Mouse (Mus musculus): ENCODE measurements around the gene Igsf8. TPM values are rescaled to one million over a fixed set of nuclear protein-coding genes. Genes with fewer than 3 reads are reported as not detected.

Igsf8 gene
- 90.3 and 112 TPM in 2 replicates for polyA plus RNA-seq (2015; fragmentation: Nextera tagmentation; extraction: Ambion mirVana)

GRCm38 (mm10) chr1:172261477-172262078 is at the start of gene Igsf8:
Igsf8 (plus strand) TSS chr1:172261641.
- peak within 1 kb of the TSS; percentile 79 for H3K27ac ChIP-seq
- peaks cover 4% of the 10 kb centered on the region; the same call in 1 of the 2 replicates for H3K9me3 ChIP-seq
- WGBS, result 11% methylated on average over 8 of the region's 8 CpGs
- no peaks in the 10 kb centered on the region for H3K27me3 ChIP-seq
- H3K4me2 ChIP-seq (replicated peaks), result peak within 1 kb of the TSS; percentile 28; the same call in 1 of the 2 replicates
- no peaks in the 10 kb centered on the region for H3K36me3 ChIP-seq
- no peak within 1 kb of the TSS for H3K9ac ChIP-seq (replicated peaks)
- 0 out of 2 replicates have a peak, but pooled peaks have one; percentile 60 for ATAC-seq
- H3K4me3 ChIP-seq (replicated peaks), result no peak within 1 kb of the TSS
- H3K4me1 ChIP-seq (replicated peaks), result peaks cover 11% of the 10 kb centered on the region

DNA sequence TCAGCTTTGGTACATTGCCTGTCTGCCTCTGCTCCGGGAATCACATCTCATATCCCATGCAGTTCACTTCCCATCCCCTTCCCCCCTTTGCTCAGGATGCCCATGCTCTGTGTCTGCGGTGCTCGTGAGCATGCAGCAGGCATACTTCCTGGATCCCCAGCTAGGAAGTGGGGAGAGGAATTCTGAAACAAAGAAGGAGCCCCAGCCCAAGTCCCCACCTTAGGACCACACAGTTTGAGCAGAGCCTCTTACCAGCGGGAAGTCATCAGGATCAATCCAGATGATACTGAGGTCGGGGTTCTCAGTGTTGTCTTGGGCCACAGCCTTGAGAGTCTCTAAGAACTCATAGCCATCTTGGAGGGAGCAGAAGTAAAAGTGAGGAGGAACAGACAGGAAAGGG is 48.7 kb upstream of the Igsf8 start:
- no peak for ATAC-seq
- 56% methylated on average over 5 of the region's 5 CpGs for WGBS
- H3K4me3 ChIP-seq (replicated peaks), result no peak overlapping the region
- 0 out of 2 replicates have a peak overlapping the region, but pooled peaks have one; percentile 19 for H3K27ac ChIP-seq
- no peak overlapping the region for H3K4me2 ChIP-seq (replicated peaks)
- no peaks in the 10 kb centered on the region for H3K36me3 ChIP-seq
- peaks cover 29% of the 10 kb centered on the region for H3K4me1 ChIP-seq (replicated peaks)
- H3K9me3 ChIP-seq, result no peaks in the 10 kb centered on the region
- H3K9ac ChIP-seq (replicated peaks), result 0 out of 2 replicates have a peak overlapping the region, but pooled peaks have one; percentile 4
- H3K27me3 ChIP-seq, result no peaks in the 10 kb centered on the region

GRCm38 (mm10) chr1:172213771-172214170 is 47.7 kb upstream of the Igsf8 start:
- no peaks in the 10 kb centered on the region for H3K27me3 ChIP-seq
- H3K36me3 ChIP-seq, result no peaks in the 10 kb centered on the region
- peaks cover 32% of the 10 kb centered on the region for H3K4me1 ChIP-seq (replicated peaks)
- H3K9ac ChIP-seq (replicated peaks), result no peak overlapping the region
- peak overlapping the region; percentile 25 for H3K27ac ChIP-seq
- ATAC-seq, result peak; percentile 37
- H3K4me3 ChIP-seq (replicated peaks), result no peak overlapping the region
- 43% methylated on average over 4 of the region's 4 CpGs for WGBS
- no peak overlapping the region for H3K4me2 ChIP-seq (replicated peaks)
- no peaks in the 10 kb centered on the region for H3K9me3 ChIP-seq

DNA sequence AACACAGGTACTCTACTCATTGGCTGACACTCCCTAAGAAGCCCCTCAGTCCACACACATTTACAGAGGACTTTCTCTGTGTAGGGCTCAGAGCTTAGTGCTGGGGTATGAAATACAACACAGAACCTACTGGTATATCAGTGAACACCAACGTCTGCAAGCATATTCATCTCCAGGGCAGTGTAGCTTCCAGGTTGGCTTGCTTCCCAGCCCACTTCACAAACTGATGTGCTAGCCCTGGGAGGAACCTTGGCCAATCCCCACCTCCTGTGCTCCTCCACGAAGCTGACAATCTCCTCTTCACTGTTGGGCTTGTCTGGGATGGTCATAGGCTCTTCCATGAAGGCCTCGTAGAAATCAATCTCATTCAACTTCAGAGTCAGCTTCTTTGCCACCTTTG is 46.7 kb upstream of the Igsf8 start:
- Histone ChIP-seq H3K27ac (no peak overlapping the region), H3K9me3 (no peaks in the 10 kb centered on the region), H3K4me1 (replicated peaks) (peaks cover 41% of the 10 kb centered on the region), H3K27me3 (no peaks in the 10 kb centered on the region), H3K4me2 (replicated peaks) (no peak overlapping the region), H3K4me3 (replicated peaks) (no peak overlapping the region), H3K36me3 (no peaks in the 10 kb centered on the region), H3K9ac (replicated peaks) (no peak overlapping the region)
- whole genome bisulfite sequencing, result 79% methylated on average over 3 of the region's 3 CpGs
- ATAC-seq, result no peak

GRCm38 (mm10) chr1:172217148-172217547 is 44.3 kb upstream of the Igsf8 start:
- Histone ChIP-seq H3K4me3 (replicated peaks) (no peak overlapping the region), H3K9me3 (no peaks in the 10 kb centered on the region), H3K36me3 (no peaks in the 10 kb centered on the region), H3K4me1 (replicated peaks) (peaks cover 65% of the 10 kb centered on the region), H3K9ac (replicated peaks) (0 out of 2 replicates have a peak overlapping the region, but pooled peaks have one; percentile 33), H3K4me2 (replicated peaks) (peak overlapping the region; percentile 25; the same call in 1 of the 2 replicates), H3K27ac (peak overlapping the region; percentile 7; the same call in 1 of the 2 replicates), H3K27me3 (no peaks in the 10 kb centered on the region)
- WGBS, result 0% methylated on average over 5 of the region's 5 CpGs
- peak; percentile 29 for ATAC-seq

DNA sequence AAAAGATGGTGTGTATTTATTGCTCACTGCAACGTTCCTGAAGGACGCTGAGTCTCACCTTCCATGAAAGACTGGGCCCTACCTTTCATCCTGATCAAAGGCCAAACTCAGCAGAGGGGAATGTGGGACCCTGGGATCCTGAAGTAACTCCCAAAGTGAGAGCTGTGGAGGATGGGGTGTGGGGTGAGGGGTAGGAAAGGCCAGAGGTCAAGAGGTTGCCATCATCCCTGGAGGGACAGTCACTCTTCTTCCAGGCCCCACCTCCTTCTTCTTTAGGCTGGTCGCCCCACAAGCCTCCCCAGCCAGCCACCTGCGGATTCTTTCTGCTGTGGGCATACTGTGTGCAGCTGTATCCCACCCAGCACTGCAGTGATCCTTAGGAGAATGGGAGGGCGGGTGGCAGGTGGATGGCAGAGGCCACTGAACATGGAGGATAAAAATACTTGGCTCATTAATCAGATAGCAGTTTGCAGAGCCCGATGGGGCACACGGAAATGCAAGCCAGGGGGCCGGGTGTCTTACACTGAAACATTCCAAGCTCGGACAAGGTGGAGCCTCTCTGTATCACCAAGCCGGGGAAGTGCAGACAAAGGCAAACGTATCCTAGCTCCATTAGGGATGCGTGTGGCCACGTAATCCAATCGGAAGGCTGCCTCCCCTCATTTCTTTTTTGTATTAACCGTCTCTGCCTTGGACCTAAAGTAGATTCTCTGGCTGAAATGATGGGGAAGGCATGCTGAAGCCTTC is 43.1 kb upstream of the Igsf8 start:
- no peaks in the 10 kb centered on the region for H3K27me3 ChIP-seq
- ATAC-seq, result no peak
- no peak overlapping the region for H3K4me2 ChIP-seq (replicated peaks)
- H3K27ac ChIP-seq, result no peak overlapping the region
- H3K4me1 ChIP-seq (replicated peaks), result peaks cover 55% of the 10 kb centered on the region
- no peak overlapping the region for H3K4me3 ChIP-seq (replicated peaks)
- 47% methylated on average over 15 of the region's 15 CpGs for WGBS
- H3K9me3 ChIP-seq, result no peaks in the 10 kb centered on the region
- no peaks in the 10 kb centered on the region for H3K36me3 ChIP-seq
- H3K9ac ChIP-seq (replicated peaks), result no peak overlapping the region

DNA sequence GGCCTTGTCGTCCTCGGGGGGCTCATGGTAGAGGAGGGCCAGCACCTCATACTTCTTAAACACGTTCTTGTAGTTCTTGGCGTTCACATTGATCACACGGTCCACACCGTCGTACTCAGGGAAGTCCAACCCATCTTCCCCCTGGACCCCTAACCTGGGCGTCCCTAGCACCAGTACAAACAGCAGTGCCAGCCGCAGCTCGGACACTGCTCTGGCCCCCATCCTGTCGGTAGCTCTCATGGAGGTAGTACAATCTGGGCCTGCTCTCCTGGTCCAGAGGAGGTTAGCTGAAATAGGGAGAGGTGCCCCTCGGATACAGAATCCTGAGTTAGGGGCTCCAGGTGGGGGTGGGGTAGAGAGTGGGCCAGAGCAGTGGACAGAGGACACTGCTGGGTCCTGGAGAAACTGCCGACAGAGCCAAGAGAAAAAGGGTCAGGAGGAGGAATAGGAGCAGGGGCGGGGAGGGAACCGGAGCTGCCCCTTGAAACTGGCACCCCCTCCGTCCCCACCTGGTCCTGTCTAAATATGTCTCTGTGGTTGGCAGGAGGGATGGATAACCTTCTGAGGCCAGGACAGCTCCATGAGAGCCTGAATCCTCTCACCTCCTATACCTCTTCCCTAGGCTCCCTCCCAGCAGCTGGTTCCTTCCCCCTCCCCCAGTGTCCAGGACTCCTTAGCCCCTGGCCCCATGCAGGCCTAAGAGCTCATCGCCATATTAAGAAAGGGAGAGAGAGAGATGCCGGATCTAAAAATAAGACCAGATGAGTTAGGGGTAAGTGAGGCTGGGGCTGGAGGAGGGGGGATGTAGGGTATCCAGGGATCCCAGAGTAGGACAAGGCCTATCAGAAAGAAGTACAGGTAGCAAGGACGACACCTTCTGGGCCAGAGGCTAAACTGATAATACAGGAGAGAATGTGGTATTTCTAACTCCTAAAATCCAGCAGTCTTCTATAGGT is 41.7 kb upstream of the Igsf8 start, which contains the start of gene Casq1:
Casq1 (minus strand) TSS at position 418 of the 956 bp plus-strand sequence.
- no peak within 1 kb of the TSS for H3K9ac ChIP-seq (replicated peaks)
- no peak for ATAC-seq

DNA sequence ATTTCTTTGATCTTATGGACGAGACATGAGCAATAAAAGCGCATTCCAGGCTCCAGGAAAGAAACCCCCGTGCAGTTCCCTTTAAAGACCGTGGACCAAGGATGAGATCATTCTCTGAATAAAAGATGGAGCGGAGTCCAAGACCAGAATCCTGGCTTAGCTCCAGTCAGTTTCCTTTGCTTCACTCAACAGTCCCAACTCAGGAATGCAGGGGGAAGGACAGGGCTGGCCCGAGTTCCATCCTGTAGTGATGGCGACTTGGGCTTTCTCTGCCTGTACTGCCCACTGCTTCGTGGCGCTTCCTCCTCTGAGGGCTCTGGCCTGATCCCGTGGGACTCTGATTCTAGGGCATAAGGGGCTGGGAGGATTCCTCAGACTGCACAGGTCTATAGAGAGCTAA is 41.0 kb upstream of the Igsf8 start:
- Histone ChIP-seq H3K27me3 (no peaks in the 10 kb centered on the region), H3K9me3 (no peaks in the 10 kb centered on the region), H3K4me2 (replicated peaks) (no peak overlapping the region), H3K9ac (replicated peaks) (no peak overlapping the region), H3K4me3 (replicated peaks) (no peak overlapping the region), H3K36me3 (no peaks in the 10 kb centered on the region), H3K27ac (peak overlapping the region; percentile 53; the same call in 1 of the 2 replicates), H3K4me1 (replicated peaks) (peaks cover 47% of the 10 kb centered on the region)
- WGBS, result 38% methylated on average over 10 of the region's 10 CpGs
- ATAC-seq, result peak; percentile 41; the same call in 1 of the 2 replicates

More for the DNA sequence above, 41.7 kb upstream of the Igsf8 start, which contains the start of gene Casq1:
- H3K27ac ChIP-seq, result peak within 1 kb of the TSS; percentile 53
- H3K4me2 ChIP-seq (replicated peaks), result no peak within 1 kb of the TSS
- no peaks in the 10 kb centered on the region for H3K36me3 ChIP-seq
- 82% methylated on average over 19 of the region's 19 CpGs for WGBS
- H3K27me3 ChIP-seq, result no peaks in the 10 kb centered on the region
- H3K9me3 ChIP-seq, result no peaks in the 10 kb centered on the region
- peaks cover 47% of the 10 kb centered on the region for H3K4me1 ChIP-seq (replicated peaks)
- no peak within 1 kb of the TSS for H3K4me3 ChIP-seq (replicated peaks)

DNA sequence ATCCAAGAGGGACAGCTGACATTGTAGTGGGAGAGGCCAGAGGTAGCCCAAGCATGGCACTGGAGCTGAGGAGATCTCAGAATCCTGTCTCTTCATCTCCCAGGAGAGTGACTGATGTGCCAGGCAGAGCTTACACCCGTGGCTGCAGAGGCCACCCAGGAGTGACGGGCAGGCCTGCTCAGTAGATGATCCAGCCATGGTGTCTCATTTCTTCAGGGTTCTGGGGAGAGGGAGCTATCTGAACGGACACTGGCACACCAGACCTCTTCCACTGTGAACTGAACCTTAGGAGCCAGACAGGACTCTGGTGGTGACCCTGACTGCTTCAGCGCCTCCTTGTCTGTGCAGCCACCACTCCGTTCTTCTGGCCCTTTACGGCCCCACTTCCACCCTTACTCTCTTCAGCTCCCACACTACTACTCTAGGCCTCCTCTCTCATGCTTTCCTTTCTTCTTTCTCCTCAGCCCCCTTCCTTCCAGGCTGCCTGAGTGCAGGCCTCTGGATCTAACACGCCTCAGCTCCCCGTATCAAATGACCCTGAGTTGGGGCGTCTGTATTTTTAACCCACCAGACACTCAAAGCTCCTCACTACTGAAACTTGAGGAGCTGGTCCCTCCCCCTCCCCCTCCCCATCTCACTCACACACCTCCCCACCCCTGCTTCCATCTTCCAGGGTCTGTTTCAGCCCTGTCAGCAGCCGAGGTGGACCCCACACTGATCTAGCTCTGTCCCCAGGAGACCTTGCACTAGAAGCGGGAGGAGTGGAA is 40.0 kb upstream of the Igsf8 start:
- H3K36me3 ChIP-seq, result no peaks in the 10 kb centered on the region
- H3K9me3 ChIP-seq, result no peaks in the 10 kb centered on the region
- no peak overlapping the region for H3K4me3 ChIP-seq (replicated peaks)
- WGBS, result 42% methylated on average over 11 of the region's 11 CpGs
- peaks cover 47% of the 10 kb centered on the region for H3K4me1 ChIP-seq (replicated peaks)
- no peak overlapping the region for H3K4me2 ChIP-seq (replicated peaks)
- no peaks in the 10 kb centered on the region for H3K27me3 ChIP-seq
- H3K9ac ChIP-seq (replicated peaks), result no peak overlapping the region
- ATAC-seq, result no peak
- H3K27ac ChIP-seq, result no peak overlapping the region

- H3K4me1 ChIP-seq (replicated peaks), result no peaks in the 10 kb centered on the region
- 85% methylated on average over 2 of the region's 2 CpGs for WGBS
These were observed 33.2 kb upstream of the Igsf8 start for GRCm38 (mm10) chr1:172228209-172228608.

DNA sequence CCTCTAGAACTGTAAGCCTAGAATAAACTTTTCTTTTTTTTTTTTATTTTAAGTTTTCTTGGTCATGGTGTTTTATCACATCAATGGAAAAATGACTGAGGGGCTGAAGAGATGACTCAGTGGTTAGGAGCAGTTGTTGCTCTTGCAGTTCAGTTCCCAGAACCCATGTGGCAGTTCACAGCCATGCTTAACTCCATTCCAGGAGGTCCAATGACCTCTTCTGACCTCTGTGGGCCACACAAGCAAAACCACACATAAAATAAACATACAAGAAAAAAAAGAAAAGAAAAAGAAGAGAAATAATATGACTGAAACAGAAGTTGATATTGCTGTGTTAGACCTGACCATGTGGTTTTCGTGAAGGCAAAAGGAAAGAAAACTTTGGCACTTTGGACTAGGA is 32.2 kb upstream of the Igsf8 start:
- Histone ChIP-seq H3K27me3 (no peaks in the 10 kb centered on the region), H3K4me1 (replicated peaks) (no peaks in the 10 kb centered on the region), H3K4me2 (replicated peaks) (no peak overlapping the region), H3K27ac (no peak overlapping the region), H3K36me3 (no peaks in the 10 kb centered on the region), H3K9me3 (no peaks in the 10 kb centered on the region), H3K9ac (replicated peaks) (no peak overlapping the region), H3K4me3 (replicated peaks) (no peak overlapping the region)
- WGBS, result 87% methylated on average over 1 of the region's 1 CpGs
- no peak for ATAC-seq

More at GRCm38 (mm10) chr1:172228209-172228608, 33.2 kb upstream of the Igsf8 start:
- no peaks in the 10 kb centered on the region for H3K27me3 ChIP-seq
- no peak overlapping the region for H3K4me3 ChIP-seq (replicated peaks)
- H3K9ac ChIP-seq (replicated peaks), result no peak overlapping the region
- H3K27ac ChIP-seq, result no peak overlapping the region
- ATAC-seq, result no peak
- H3K9me3 ChIP-seq, result no peaks in the 10 kb centered on the region
- no peaks in the 10 kb centered on the region for H3K36me3 ChIP-seq
- H3K4me2 ChIP-seq (replicated peaks), result no peak overlapping the region
